Mouse (Mus musculus) limb, embryonic 13.5 days (tissue): ENCODE measurements around the gene Gpc3. TPM values are rescaled to one million over a fixed set of nuclear protein-coding genes. Genes with fewer than 3 reads are reported as not detected.

Source experiments
- ATAC-seq: fragments of 200-750 bp; cut with Nextera tagmentation; 2 replicates; pipeline ENCODE4 v1.8.0; 2017; ENCODE audit warnings: low read depth, moderate number of reproducible peaks, moderate TSS enrichment; ENCODE audit not compliant: low FRiP score
- H3K27ac ChIP-seq: fragments of 300-500 bp; sonication (generic); 2 replicates; pipeline ENCODE4 v1.5.1; 2015; ENCODE audit warnings: inconsistent platforms, mild to moderate bottlenecking, moderate library complexity
- H3K27me3 ChIP-seq: fragments of 300-500 bp; sonication (generic); 2 replicates; pipeline ENCODE4 v1.6.1; 2015; ENCODE audit warnings: mild to moderate bottlenecking, inconsistent platforms
- H3K36me3 ChIP-seq: fragments of 300-500 bp; sonication (generic); 2 replicates; pipeline ENCODE4 v1.6.1; 2015; ENCODE audit warnings: inconsistent platforms, mild to moderate bottlenecking, moderate library complexity
- H3K4me1 ChIP-seq: fragments of 300-500 bp; sonication (generic); 2 replicates; pipeline ENCODE4 v1.6.1; 2015; ENCODE audit warnings: inconsistent platforms
- H3K4me2 ChIP-seq: fragments of 300-500 bp; sonication (generic); replicated peaks from 2 replicates; pipeline ENCODE4 v1.6.1; 2015; ENCODE audit warnings: inconsistent platforms, mild to moderate bottlenecking, moderate library complexity
- H3K4me3 ChIP-seq: fragments of 300-500 bp; sonication (generic); 2 replicates; pipeline ENCODE4 v1.5.1; 2015; ENCODE audit warnings: moderate library complexity, mild to moderate bottlenecking, inconsistent platforms
- H3K9ac ChIP-seq: fragments of 300-500 bp; sonication (generic); 2 replicates; pipeline ENCODE4 v1.6.1; 2015; ENCODE audit warnings: mild to moderate bottlenecking, inconsistent platforms
- H3K9me3 ChIP-seq: fragments of 300-500 bp; sonication (generic); 2 replicates; pipeline ENCODE4 v1.6.1; 2016; ENCODE audit warnings: inconsistent platforms
- WGBS: fragments of 180-500 bp; shearing (Covaris S2); methylation state at CpG from one replicate; pipeline ENCODE4 v1.1.7; 2015; 5-methylcytosine and 5-hydroxymethylcytosine counted together
- polyA plus RNA-seq: library from polyadenylated mRNA; unstranded; fragments of >200 nt; fragmentation: Nextera tagmentation; extraction: Ambion mirVana; gene quantifications from 2 replicates; pipeline ENCODE4 v1.2.1, GENCODE M21; 2015

Gpc3 gene
- polyA plus RNA-seq, 1 experiment from 2014 or later = 1,302 TPM

DNA sequence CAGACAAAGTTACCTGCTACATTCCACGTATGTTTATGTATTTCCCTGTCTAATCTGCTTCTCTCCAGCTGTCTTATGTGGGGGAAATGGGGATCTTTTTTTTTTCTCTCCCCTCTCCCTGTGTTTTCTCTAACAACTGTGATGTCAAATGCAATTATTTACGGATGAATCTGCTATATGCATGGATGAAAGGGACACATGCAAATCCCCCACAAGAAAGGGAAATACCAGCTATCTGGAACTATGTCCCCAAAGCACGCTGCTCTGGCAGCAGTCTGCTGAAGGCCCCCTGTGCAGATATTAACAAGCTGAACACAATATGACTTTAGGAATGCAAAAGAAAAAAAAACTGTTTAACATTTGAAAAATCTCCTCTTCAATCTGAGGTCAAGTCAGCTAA lies 273.5 kb downstream of the Gpc3 start:
- no peak overlapping the region for H3K4me2 ChIP-seq
- no peak for ATAC-seq
- H3K36me3 ChIP-seq = no peaks in the 10 kb centered on the region
- H3K27me3 ChIP-seq = no peaks in the 10 kb centered on the region; the same call in 1 of the 2 replicates
- no peak overlapping the region; the same call in 1 of the 2 replicates for H3K27ac ChIP-seq
- 56% methylated on average over 3 of the region's 3 CpGs for WGBS
- H3K9ac ChIP-seq = no peak overlapping the region
- peaks cover 7% of the 10 kb centered on the region; the same call in 1 of the 2 replicates for H3K4me1 ChIP-seq
- no peak overlapping the region for H3K4me3 ChIP-seq
- no peaks in the 10 kb centered on the region for H3K9me3 ChIP-seq

DNA sequence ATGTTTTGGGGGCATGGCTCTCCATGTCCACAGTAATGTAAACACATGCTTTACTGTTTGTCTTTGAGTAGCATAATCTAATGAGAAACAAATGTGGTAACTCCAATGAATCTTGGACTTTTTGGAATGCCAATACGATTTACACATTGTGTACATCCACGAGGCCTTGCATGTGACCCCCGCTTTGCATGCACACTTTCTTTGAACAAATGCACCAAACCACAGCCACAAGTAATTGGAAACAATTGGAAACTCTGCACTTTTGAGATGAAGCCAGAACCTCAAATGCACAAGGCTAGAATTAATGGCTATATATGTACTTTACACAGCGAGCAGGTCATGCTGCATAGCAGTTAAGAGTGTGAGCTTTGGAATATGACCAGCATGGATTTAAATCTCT lies 292.0 kb downstream of the Gpc3 start:
- no peak for ATAC-seq
- no peaks in the 10 kb centered on the region for H3K36me3 ChIP-seq
- H3K4me3 ChIP-seq = no peak overlapping the region
- H3K4me1 ChIP-seq = no peaks in the 10 kb centered on the region; the same call in 1 of the 2 replicates
- no peak overlapping the region for H3K27ac ChIP-seq
- H3K9me3 ChIP-seq = no peaks in the 10 kb centered on the region
- H3K4me2 ChIP-seq = no peak overlapping the region
- H3K27me3 ChIP-seq = no peaks in the 10 kb centered on the region
- no peak overlapping the region for H3K9ac ChIP-seq
- 62% methylated on average over 4 of the region's 4 CpGs for WGBS

DNA sequence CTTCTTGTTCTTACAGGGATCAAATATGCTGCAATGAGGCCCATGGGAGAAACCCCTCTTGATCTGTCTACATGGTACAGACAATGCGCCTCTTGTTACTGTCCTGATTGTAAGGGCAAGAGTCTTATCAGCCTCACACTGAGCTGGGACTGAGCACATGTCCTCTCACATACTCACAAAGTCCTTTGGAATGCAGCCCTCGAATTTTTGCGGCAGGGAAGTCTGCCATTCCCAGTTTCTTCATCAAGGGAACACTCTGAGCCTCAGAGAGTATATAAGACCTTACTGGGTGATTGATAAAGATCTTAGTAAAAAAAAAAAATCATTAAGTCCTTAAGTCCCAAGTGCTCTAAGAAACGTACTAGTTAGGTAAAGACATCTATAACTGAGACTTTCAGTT lies 293.1 kb downstream of the Gpc3 start:
- no peaks in the 10 kb centered on the region for H3K27me3 ChIP-seq
- H3K4me3 ChIP-seq = no peak overlapping the region
- H3K27ac ChIP-seq = no peak overlapping the region
- no peak for ATAC-seq
- H3K36me3 ChIP-seq = no peaks in the 10 kb centered on the region
- H3K4me1 ChIP-seq = no peaks in the 10 kb centered on the region; the same call in 1 of the 2 replicates
- no peaks in the 10 kb centered on the region for H3K9me3 ChIP-seq
- H3K4me2 ChIP-seq = no peak overlapping the region
- 70% methylated on average over 4 of the region's 4 CpGs for WGBS
- no peak overlapping the region for H3K9ac ChIP-seq

DNA sequence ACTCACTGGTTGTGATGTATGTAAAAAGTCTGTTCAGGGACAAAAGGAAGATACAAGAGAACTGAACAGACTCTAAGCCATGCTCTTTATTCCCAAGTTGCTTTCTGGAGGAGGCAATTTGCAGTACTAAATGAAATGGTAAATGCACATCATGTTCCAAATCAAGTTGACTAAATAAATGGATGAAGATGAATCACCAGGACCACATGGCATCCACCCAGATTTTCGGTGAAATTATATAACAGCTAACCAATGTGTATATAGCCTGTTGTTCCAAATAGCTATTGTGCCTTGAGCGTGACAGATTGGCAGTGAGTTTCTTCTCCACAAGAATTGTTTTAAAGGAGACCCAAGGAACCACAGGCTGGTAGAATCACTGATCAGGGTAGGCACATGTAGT lies 302.8 kb downstream of the Gpc3 start:
- Histone ChIP-seq H3K36me3 (peaks cover 11% of the 10 kb centered on the region; the same call in 1 of the 2 replicates), H3K4me1 (no peaks in the 10 kb centered on the region), H3K9me3 (no peaks in the 10 kb centered on the region), H3K4me3 (no peak overlapping the region), H3K9ac (no peak overlapping the region), H3K27me3 (0 out of 2 replicates have a peak, but pooled peaks cover 3% of the 10 kb centered on the region), H3K4me2 (no peak overlapping the region), H3K27ac (no peak overlapping the region)
- no peak for ATAC-seq
- 96% methylated on average over 2 of the region's 2 CpGs for WGBS

DNA sequence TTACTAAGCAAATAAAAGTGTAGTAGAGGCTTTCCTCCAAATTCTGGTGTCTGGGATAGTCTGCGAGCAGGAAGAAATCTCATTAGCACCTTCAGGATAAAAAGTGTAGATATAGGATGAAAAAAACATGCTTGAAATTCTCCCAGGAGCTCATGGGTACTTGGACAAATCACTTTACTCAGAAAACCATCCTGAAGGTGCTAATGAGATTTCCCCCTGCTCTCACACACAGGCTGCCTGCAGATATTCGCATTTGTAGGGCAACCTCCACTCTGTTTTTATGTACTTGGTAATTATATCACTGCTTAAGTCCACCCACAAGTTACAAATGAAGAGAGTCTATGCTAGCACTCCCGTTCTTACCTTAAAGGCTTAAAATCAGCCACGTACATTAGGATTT lies 308.5 kb downstream of the Gpc3 start:
- Histone ChIP-seq H3K27ac (no peak overlapping the region), H3K9ac (no peak overlapping the region), H3K4me1 (0 out of 2 replicates have a peak, but pooled peaks cover 8% of the 10 kb centered on the region), H3K4me2 (no peak overlapping the region), H3K27me3 (no peaks in the 10 kb centered on the region), H3K36me3 (no peaks in the 10 kb centered on the region; the same call in 1 of the 2 replicates), H3K9me3 (no peaks in the 10 kb centered on the region), H3K4me3 (no peak overlapping the region)
- ATAC-seq = no peak
- WGBS = 76% methylated on average over 4 of the region's 4 CpGs

DNA sequence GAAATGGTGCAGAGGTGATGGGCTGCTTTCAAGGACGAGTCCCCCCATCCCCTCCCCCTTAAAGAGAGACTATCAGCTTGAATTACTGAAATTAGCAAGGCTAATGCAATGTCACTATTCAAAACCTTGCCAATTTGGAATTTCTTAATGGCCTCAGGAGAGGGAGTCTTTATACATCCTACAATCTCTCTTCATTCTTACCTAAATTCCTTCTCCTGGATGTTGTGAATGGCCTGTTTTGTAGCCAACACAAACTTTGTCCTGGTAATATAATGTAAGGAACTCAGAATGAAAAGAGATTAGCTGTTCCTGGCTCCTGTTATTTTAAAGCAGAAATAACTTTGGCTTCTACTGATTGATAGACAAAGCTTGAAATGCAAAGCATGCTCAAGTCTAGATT lies 325.0 kb downstream of the Gpc3 start:
- no peak overlapping the region for H3K27ac ChIP-seq
- no peak overlapping the region for H3K4me3 ChIP-seq
- no peaks in the 10 kb centered on the region for H3K9me3 ChIP-seq
- H3K4me1 ChIP-seq = no peaks in the 10 kb centered on the region
- no peak for ATAC-seq
- no peak overlapping the region for H3K9ac ChIP-seq
- 0 out of 2 replicates have a peak, but pooled peaks cover 5% of the 10 kb centered on the region for H3K27me3 ChIP-seq
- no peak overlapping the region for H3K4me2 ChIP-seq
- no peaks in the 10 kb centered on the region for H3K36me3 ChIP-seq
- WGBS = 41% methylated on average over 1 of the region's 1 CpGs

DNA sequence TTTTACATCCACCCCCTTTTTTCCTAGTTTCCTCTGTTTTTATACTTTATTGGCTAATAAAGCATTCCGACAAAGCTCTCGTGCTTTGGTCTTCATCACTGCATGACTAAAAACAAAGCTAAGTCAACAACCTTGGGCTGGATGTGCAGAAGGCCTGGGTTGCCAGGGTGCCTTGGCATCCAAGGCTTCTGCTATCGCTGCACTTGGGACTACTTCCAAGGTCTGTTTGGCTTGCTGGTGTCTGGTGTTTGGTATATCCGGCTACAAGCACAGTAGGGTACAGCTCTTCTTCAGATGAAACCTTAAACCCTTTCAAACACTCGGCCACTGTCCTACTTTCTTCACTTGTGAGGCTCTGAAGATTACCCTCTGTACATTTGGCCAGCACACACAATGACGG lies 325.8 kb downstream of the Gpc3 start:
- no peaks in the 10 kb centered on the region for H3K36me3 ChIP-seq
- H3K4me3 ChIP-seq = no peak overlapping the region
- ATAC-seq = no peak
- H3K27me3 ChIP-seq = 0 out of 2 replicates have a peak, but pooled peaks cover 5% of the 10 kb centered on the region
- H3K9ac ChIP-seq = no peak overlapping the region
- no peak overlapping the region for H3K27ac ChIP-seq
- no peak overlapping the region for H3K4me2 ChIP-seq
- H3K4me1 ChIP-seq = no peaks in the 10 kb centered on the region
- no peaks in the 10 kb centered on the region for H3K9me3 ChIP-seq
- WGBS = 78% methylated on average over 6 of the region's 6 CpGs

DNA sequence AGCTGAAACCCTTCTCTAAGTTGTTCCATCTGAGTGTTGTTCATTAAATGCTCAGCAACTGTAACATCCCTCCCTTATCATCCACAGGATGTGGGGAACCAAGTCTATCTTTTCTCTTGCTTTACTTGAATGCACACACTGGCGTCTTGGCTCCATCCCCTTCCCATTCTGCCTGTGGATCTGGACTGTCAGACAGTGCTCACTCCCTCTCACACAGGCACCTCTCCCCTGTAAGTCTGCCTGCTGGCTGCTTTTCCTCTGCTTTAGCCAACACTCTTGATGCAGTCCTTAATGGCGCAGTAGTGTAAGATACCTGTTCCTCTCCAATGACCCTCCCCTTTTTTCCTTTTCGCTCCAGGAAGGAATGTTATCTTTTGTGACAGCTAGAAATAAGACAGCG lies 331.7 kb downstream of the Gpc3 start:
- no peak for ATAC-seq
- no peaks in the 10 kb centered on the region for H3K36me3 ChIP-seq
- peaks cover 4% of the 10 kb centered on the region; the same call in 1 of the 2 replicates for H3K27me3 ChIP-seq
- WGBS = 76% methylated on average over 4 of the region's 4 CpGs
- no peaks in the 10 kb centered on the region for H3K4me1 ChIP-seq
- no peaks in the 10 kb centered on the region for H3K9me3 ChIP-seq
- H3K4me3 ChIP-seq = no peak overlapping the region
- H3K9ac ChIP-seq = no peak overlapping the region
- H3K27ac ChIP-seq = no peak overlapping the region
- no peak overlapping the region for H3K4me2 ChIP-seq

DNA sequence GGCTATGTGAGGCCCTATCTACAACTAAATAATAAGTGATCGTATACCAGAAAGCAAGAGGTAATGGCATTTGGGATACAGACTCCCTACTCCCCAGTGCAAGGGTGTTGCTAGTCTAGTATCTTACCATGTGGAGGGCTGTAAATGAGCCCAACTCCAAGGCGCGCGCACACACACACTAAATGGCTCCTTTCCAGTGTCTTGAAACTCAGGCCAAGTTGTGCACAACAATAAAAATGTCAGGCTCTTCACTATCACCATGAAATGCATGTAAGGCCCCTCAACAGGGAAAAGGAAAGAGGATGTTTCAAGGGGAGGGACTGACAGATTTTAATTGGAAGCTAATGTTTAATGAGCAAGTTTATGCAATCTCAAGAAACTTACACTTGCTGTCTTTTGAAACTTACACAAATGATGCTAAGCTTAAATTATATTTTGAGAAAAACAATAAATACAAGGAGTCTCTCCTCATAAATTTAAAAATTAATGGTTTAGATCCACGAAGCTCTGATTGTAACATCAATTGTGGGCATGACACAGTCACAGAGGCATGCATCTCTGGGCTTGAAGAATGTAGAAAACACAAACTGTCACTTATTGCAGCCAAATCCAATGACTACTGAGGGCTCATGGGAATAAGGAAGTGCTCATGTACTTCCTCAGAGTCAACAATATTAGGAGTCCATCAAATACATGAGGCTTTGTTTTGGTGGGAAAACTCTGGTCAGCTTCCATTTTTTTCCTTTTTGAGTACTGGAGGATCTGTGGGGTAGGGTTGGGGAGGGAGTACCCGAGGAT lies 332.4 kb downstream of the Gpc3 start:
- no peaks in the 10 kb centered on the region for H3K9me3 ChIP-seq
- H3K4me2 ChIP-seq = no peak overlapping the region
- H3K4me1 ChIP-seq = no peaks in the 10 kb centered on the region
- H3K4me3 ChIP-seq = no peak overlapping the region
- ATAC-seq = no peak
- no peak overlapping the region for H3K27ac ChIP-seq
- H3K27me3 ChIP-seq = peaks cover 4% of the 10 kb centered on the region; the same call in 1 of the 2 replicates
- WGBS = 62% methylated on average over 6 of the region's 6 CpGs
- H3K9ac ChIP-seq = no peak overlapping the region
- H3K36me3 ChIP-seq = no peaks in the 10 kb centered on the region

DNA sequence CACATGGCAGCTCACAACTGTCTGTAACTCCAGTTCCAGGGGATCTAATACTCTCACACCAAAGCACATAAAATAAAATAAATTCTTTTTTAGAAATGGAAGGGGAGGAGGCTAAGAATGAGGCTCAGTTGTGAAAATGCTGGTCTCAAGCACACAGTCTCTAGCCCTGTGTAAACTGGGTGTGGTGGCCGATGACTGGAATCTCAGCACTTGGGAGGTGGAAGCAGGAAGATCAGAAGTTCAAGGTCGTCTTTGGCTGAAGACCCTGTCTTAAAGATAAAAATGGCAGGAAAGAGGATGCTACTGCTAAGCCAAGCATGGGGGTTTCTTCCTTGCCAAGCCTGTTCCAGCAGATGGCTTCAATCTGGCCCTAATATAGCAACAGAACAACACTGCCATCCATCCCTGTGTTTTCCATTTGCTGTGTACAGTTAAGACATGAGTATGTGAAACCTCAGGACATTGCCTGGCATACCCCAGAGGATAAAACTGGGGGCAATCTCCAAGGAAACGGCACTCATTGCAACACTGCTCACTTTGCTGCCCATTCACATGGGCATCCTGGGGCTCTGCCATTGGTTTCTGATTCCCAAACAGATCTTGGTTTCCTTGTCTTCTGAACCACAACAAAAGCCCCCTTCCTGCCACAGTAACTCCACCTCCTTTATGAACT lies 334.9 kb downstream of the Gpc3 start:
- Histone ChIP-seq H3K36me3 (no peaks in the 10 kb centered on the region), H3K4me1 (no peaks in the 10 kb centered on the region), H3K4me2 (no peak overlapping the region), H3K4me3 (no peak overlapping the region), H3K9me3 (no peaks in the 10 kb centered on the region), H3K9ac (no peak overlapping the region), H3K27me3 (peaks cover 4% of the 10 kb centered on the region; the same call in 1 of the 2 replicates), H3K27ac (no peak overlapping the region)
- 89% methylated on average over 3 of the region's 3 CpGs for WGBS
- no peak for ATAC-seq

DNA sequence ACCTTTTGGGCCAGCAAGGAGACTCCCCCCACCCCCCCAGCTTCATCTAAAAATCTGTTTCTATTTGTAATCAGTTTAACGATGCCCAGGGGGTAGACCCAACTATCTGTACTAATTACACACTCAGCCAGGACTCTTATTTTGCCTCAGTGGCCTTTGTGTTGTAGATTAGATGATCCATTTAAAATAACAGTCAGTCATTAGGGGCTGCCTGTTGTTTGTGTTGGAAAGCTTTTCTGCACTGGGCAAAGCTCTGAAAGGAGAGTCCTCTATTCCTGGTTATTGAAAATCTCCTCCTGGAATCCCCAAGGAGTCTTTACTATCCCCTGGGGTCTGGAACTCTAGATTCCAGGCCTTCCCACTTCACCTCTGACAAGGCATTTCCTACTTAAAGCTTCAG lies 336.2 kb downstream of the Gpc3 start:
- 60% methylated on average over 1 of the region's 1 CpGs for WGBS
- Histone ChIP-seq H3K4me3 (no peak overlapping the region), H3K36me3 (peaks cover 4% of the 10 kb centered on the region; the same call in 1 of the 2 replicates), H3K9ac (no peak overlapping the region), H3K27ac (no peak overlapping the region), H3K27me3 (peaks cover 4% of the 10 kb centered on the region; the same call in 1 of the 2 replicates), H3K9me3 (no peaks in the 10 kb centered on the region), H3K4me1 (no peaks in the 10 kb centered on the region), H3K4me2 (no peak overlapping the region)
- no peak for ATAC-seq

DNA sequence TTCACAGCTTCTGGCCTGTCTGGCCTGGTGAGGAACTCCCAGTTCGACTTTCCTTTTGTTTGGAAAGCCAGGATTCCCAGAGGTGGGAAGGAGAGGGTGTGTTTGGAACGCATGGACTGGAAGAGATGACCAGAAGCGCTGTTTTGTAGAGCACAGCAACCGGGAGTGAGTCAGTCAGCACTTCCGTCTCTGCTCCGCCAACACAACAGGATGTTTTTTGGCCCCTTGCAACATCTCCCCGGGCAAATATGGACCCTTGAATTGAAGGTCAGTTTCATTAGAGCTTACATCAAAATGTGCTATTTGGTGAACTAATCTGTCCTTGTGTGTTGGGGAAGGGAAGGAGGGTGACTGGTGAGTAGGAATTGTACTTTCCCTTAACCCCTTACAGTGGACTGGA lies 340.7 kb downstream of the Gpc3 start:
- Histone ChIP-seq H3K4me2 (no peak overlapping the region), H3K27me3 (no peaks in the 10 kb centered on the region; the same call in 1 of the 2 replicates), H3K4me3 (no peak overlapping the region), H3K36me3 (peaks cover 16% of the 10 kb centered on the region), H3K9ac (no peak overlapping the region), H3K27ac (no peak overlapping the region), H3K9me3 (no peaks in the 10 kb centered on the region), H3K4me1 (no peaks in the 10 kb centered on the region)
- ATAC-seq = no peak
- 81% methylated on average over 7 of the region's 7 CpGs for WGBS
